Mouse (Mus musculus): ENCODE results near the gene Peak1. TPM values are rescaled to one million over a fixed set of nuclear protein-coding genes. Genes with fewer than 3 reads are reported as not detected.

The Peak1 gene
- polyA plus RNA-seq, 1 experiment from 2014 or later: 7.8 TPM

DNA sequence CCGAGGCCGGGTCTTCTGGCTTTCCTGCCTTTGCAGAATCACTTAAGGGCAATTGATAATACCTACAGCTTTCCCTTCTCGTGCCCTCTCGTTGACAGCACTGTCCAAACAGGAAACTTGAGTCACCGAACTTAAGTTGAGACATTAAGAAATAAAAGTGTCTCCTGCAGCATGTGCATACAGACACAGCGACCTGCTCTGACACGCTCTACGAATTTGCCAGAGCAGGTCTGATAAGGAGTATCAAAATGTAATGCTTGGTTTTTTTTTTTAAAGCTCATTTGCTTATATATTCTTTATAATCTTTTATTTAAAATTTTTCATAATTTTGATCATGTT, 152.9 kb downstream of the Peak1 start:
- 39% methylated on average over 8 of the region's 8 CpGs for WGBS
- ATAC-seq: peak; percentile 31; the same call in 1 of the 2 replicates
- Histone ChIP-seq H3K9ac (ENCODE audit: low read depth, low read length) (no peak overlapping the region), H3K36me3 (ENCODE audit: control insufficient read depth, insufficient read depth, low read length) (no peaks in the 10 kb centered on the region), H3K27me3 (replicated peaks; ENCODE audit: control insufficient read depth, insufficient read depth, low read length) (no peaks in the 10 kb centered on the region), H3K9me3 (ENCODE audit: control insufficient read depth, low read length) (peaks cover 5% of the 10 kb centered on the region; the same call in 1 of the 2 replicates), H3K4me2 (ENCODE audit: low read depth, low read length) (no peak overlapping the region), H3K4me1 (ENCODE audit: control insufficient read depth, insufficient read depth, low read length) (peaks cover 10% of the 10 kb centered on the region; the same call in 1 of the 2 replicates), H3K27ac (ENCODE audit: low read length) (no peak overlapping the region), H3K4me3 (ENCODE audit: low read length) (no peak overlapping the region)

DNA sequence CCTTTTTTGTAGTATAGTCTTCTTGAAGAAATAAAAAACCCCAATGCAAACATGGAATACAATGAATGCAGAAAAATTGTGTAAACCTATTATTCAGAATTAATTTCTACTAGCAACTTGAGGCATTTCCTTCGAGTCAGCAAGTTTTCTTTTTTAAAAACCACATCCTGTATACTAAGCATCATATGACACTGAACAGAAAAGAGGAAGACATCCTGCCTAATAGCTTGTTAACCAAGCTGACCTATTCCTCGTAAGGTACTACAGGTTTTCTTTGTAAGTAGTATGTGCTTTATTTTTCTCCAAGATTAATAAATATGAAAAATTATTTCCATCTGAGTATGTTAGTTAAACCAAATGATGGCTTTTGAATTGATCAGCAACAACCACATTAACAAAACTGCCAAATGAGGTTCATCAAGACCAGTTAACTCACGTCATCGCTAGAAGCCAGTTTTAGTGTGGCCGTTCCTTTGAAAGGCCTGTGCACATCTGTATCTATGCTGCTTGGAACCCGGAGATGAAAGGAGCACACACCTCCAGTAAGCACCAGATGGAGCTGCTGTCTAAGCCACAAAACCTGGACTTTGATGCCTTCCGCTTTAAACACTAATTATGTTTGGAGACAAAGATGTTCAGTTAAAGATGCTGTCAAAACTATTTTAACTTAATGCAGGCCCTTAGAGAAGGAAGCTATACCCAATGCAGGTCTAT, 153.4 kb downstream of the Peak1 start:
- H3K4me3 ChIP-seq (ENCODE audit: low read length): no peak overlapping the region
- peak; percentile 65 for ATAC-seq

GRCm38 (mm10) chr9:56263055-56263454, 154.8 kb downstream of the Peak1 start:
- WGBS: 63% methylated on average over 1 of the region's 1 CpGs
- no peaks in the 10 kb centered on the region for H3K27me3 ChIP-seq (replicated peaks; ENCODE audit: control insufficient read depth, insufficient read depth, low read length)

More for the DNA sequence above, 153.4 kb downstream of the Peak1 start:
- 54% methylated on average over 7 of the region's 7 CpGs for WGBS
- Histone ChIP-seq H3K27ac (ENCODE audit: low read length) (no peak overlapping the region), H3K9me3 (ENCODE audit: control insufficient read depth, low read length) (peaks cover 5% of the 10 kb centered on the region; the same call in 1 of the 2 replicates), H3K9ac (ENCODE audit: low read depth, low read length) (no peak overlapping the region), H3K4me1 (ENCODE audit: control insufficient read depth, insufficient read depth, low read length) (peaks cover 10% of the 10 kb centered on the region; the same call in 1 of the 2 replicates), H3K27me3 (replicated peaks; ENCODE audit: control insufficient read depth, insufficient read depth, low read length) (no peaks in the 10 kb centered on the region), H3K36me3 (ENCODE audit: control insufficient read depth, insufficient read depth, low read length) (peaks cover 3% of the 10 kb centered on the region; the same call in 1 of the 2 replicates), H3K4me2 (ENCODE audit: low read depth, low read length) (no peak overlapping the region)

DNA sequence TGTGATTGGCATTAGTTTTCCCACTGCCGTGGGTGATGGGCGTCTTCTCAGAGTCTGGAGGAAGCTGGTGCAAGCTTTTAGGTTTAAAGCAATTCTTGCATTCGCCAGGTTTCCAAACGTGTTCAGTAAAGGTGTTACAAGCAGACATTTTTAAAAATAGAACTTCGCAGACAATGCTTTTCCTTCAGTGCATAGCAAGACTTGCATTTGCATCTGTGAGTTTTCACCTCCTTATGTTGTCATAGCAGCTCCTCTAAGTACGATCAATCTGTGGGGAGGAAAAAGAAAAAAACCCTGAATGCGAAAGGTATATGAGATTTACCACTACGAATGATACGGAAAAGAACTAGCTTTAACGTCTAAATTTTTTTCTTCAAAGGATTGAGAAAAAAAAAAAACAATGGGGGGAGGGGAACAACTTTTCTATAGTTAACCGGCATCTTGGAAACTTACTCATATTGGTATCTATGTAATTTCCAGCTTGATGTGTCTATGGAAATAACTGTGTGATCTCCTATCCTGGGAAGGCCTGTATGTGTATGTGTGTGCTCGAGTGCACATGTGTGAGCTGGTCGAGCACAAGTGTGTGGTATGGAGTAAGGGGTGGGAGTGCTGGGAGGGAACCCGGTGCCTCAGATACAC, 157.3 kb downstream of the Peak1 start:
- ATAC-seq: no peak

More at GRCm38 (mm10) chr9:56263055-56263454, 154.8 kb downstream of the Peak1 start:
- no peak overlapping the region; the same call in 1 of the 2 replicates for H3K27ac ChIP-seq (ENCODE audit: low read length)
- peaks cover 10% of the 10 kb centered on the region; the same call in 1 of the 2 replicates for H3K4me1 ChIP-seq (ENCODE audit: control insufficient read depth, insufficient read depth, low read length)
- H3K4me2 ChIP-seq (ENCODE audit: low read depth, low read length): no peak overlapping the region
- H3K9me3 ChIP-seq (ENCODE audit: control insufficient read depth, low read length): peaks cover 5% of the 10 kb centered on the region; the same call in 1 of the 2 replicates
- H3K4me3 ChIP-seq (ENCODE audit: low read length): no peak overlapping the region
- ATAC-seq: peak; percentile 87
- no peak overlapping the region for H3K9ac ChIP-seq (ENCODE audit: low read depth, low read length)
- H3K36me3 ChIP-seq (ENCODE audit: control insufficient read depth, insufficient read depth, low read length): peaks cover 3% of the 10 kb centered on the region; the same call in 1 of the 2 replicates

GRCm38 (mm10) chr9:56259790-56260494, 157.9 kb downstream of the Peak1 start:
- Histone ChIP-seq H3K27ac (ENCODE audit: low read length) (no peak overlapping the region), H3K4me1 (ENCODE audit: control insufficient read depth, insufficient read depth, low read length) (peaks cover 5% of the 10 kb centered on the region; the same call in 1 of the 2 replicates), H3K27me3 (replicated peaks; ENCODE audit: control insufficient read depth, insufficient read depth, low read length) (no peaks in the 10 kb centered on the region), H3K4me2 (ENCODE audit: low read depth, low read length) (no peak overlapping the region), H3K9ac (ENCODE audit: low read depth, low read length) (no peak overlapping the region), H3K9me3 (ENCODE audit: control insufficient read depth, low read length) (peaks cover 5% of the 10 kb centered on the region; the same call in 1 of the 2 replicates), H3K4me3 (ENCODE audit: low read length) (no peak overlapping the region), H3K36me3 (ENCODE audit: control insufficient read depth, insufficient read depth, low read length) (peaks cover 3% of the 10 kb centered on the region; the same call in 1 of the 2 replicates)
- no peak for ATAC-seq
- 84% methylated on average over 22 of the region's 22 CpGs for WGBS

More for the DNA sequence above, 157.3 kb downstream of the Peak1 start:
- peaks cover 7% of the 10 kb centered on the region; the same call in 1 of the 2 replicates for H3K4me1 ChIP-seq (ENCODE audit: control insufficient read depth, insufficient read depth, low read length)
- peaks cover 3% of the 10 kb centered on the region; the same call in 1 of the 2 replicates for H3K36me3 ChIP-seq (ENCODE audit: control insufficient read depth, insufficient read depth, low read length)
- H3K27me3 ChIP-seq (replicated peaks; ENCODE audit: control insufficient read depth, insufficient read depth, low read length): no peaks in the 10 kb centered on the region
- H3K9me3 ChIP-seq (ENCODE audit: control insufficient read depth, low read length): peaks cover 5% of the 10 kb centered on the region; the same call in 1 of the 2 replicates
- 87% methylated on average over 14 of the region's 14 CpGs for WGBS
- no peak overlapping the region for H3K9ac ChIP-seq (ENCODE audit: low read depth, low read length)
- H3K4me3 ChIP-seq (ENCODE audit: low read length): no peak overlapping the region
- no peak overlapping the region for H3K4me2 ChIP-seq (ENCODE audit: low read depth, low read length)
- no peak overlapping the region for H3K27ac ChIP-seq (ENCODE audit: low read length)

- ATAC-seq: no peak
- Histone ChIP-seq H3K36me3 (ENCODE audit: control insufficient read depth, insufficient read depth, low read length) (peaks cover 3% of the 10 kb centered on the region; the same call in 1 of the 2 replicates), H3K27ac (ENCODE audit: low read length) (no peak overlapping the region), H3K4me3 (ENCODE audit: low read length) (no peak overlapping the region), H3K4me1 (ENCODE audit: control insufficient read depth, insufficient read depth, low read length) (peaks cover 1% of the 10 kb centered on the region; the same call in 1 of the 2 replicates), H3K9me3 (ENCODE audit: control insufficient read depth, low read length) (peaks cover 5% of the 10 kb centered on the region; the same call in 1 of the 2 replicates), H3K9ac (ENCODE audit: low read depth, low read length) (no peak overlapping the region), H3K27me3 (replicated peaks; ENCODE audit: control insufficient read depth, insufficient read depth, low read length) (no peaks in the 10 kb centered on the region), H3K4me2 (ENCODE audit: low read depth, low read length) (no peak overlapping the region)
- WGBS: 94% methylated on average over 10 of the region's 10 CpGs
These were observed 159.5 kb downstream of the Peak1 start for GRCm38 (mm10) chr9:56258261-56258790.

- Histone ChIP-seq H3K9me3 (ENCODE audit: control insufficient read depth, low read length) (peaks cover 5% of the 10 kb centered on the region; the same call in 1 of the 2 replicates), H3K36me3 (ENCODE audit: control insufficient read depth, insufficient read depth, low read length) (peaks cover 3% of the 10 kb centered on the region; the same call in 1 of the 2 replicates), H3K4me1 (ENCODE audit: control insufficient read depth, insufficient read depth, low read length) (no peaks in the 10 kb centered on the region), H3K27me3 (replicated peaks; ENCODE audit: control insufficient read depth, insufficient read depth, low read length) (no peaks in the 10 kb centered on the region), H3K4me3 (ENCODE audit: low read length) (no peak overlapping the region), H3K9ac (ENCODE audit: low read depth, low read length) (no peak overlapping the region), H3K27ac (ENCODE audit: low read length) (no peak overlapping the region), H3K4me2 (ENCODE audit: low read depth, low read length) (no peak overlapping the region)
- ATAC-seq: no peak
- WGBS: 87% methylated on average over 20 of the region's 20 CpGs
These were observed 160.5 kb downstream of the Peak1 start for GRCm38 (mm10) chr9:56257227-56258000.

DNA sequence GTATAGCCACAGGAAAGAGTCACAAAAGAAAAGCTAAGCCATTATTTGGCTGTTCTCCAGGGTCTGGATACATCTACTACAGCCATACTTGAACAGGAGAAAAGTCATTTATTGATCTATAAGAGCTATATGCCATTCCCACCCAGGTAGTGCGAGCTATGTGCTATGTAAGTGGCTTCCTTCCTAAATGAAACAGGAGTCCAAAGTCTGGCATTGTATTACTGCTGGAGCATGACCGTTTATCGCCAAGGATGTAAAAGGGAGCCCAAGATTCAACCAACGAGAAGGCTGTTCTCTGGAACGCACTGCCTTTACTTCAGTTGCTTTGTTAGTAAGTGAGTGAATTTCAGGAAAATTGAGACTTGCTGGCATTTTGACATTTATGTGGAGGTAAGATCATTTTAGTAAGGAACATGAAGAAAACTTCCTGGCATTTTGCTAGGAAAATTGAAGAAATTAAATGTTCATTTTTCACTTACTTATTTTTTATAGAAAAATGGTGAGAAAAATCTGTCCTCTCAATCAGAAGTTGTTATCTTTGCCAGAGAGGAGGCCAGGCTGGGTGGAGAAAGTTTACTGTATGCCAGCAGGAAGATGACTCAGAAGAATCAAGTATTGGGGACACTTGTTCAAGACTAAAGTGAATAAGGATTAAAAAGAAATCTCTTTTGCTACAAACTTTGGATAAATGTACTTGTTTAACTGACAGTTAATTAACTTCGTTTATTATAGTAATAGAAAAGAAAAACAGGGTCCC, 162.0 kb downstream of the Peak1 start:
- no peak overlapping the region for H3K4me3 ChIP-seq (ENCODE audit: low read length)
- peaks cover 3% of the 10 kb centered on the region; the same call in 1 of the 2 replicates for H3K36me3 ChIP-seq (ENCODE audit: control insufficient read depth, insufficient read depth, low read length)
- 66% methylated on average over 6 of the region's 6 CpGs for WGBS
- H3K27ac ChIP-seq (ENCODE audit: low read length): no peak overlapping the region
- H3K27me3 ChIP-seq (replicated peaks; ENCODE audit: control insufficient read depth, insufficient read depth, low read length): no peaks in the 10 kb centered on the region
- H3K4me1 ChIP-seq (ENCODE audit: control insufficient read depth, insufficient read depth, low read length): no peaks in the 10 kb centered on the region
- H3K9me3 ChIP-seq (ENCODE audit: control insufficient read depth, low read length): peaks cover 5% of the 10 kb centered on the region; the same call in 1 of the 2 replicates
- peak; percentile 76; the same call in 1 of the 2 replicates for ATAC-seq
- H3K4me2 ChIP-seq (ENCODE audit: low read depth, low read length): no peak overlapping the region
- H3K9ac ChIP-seq (ENCODE audit: low read depth, low read length): no peak overlapping the region
